Mouse (Mus musculus): ENCODE measurements around the gene Rnf187.

The Rnf187 gene

DNA sequence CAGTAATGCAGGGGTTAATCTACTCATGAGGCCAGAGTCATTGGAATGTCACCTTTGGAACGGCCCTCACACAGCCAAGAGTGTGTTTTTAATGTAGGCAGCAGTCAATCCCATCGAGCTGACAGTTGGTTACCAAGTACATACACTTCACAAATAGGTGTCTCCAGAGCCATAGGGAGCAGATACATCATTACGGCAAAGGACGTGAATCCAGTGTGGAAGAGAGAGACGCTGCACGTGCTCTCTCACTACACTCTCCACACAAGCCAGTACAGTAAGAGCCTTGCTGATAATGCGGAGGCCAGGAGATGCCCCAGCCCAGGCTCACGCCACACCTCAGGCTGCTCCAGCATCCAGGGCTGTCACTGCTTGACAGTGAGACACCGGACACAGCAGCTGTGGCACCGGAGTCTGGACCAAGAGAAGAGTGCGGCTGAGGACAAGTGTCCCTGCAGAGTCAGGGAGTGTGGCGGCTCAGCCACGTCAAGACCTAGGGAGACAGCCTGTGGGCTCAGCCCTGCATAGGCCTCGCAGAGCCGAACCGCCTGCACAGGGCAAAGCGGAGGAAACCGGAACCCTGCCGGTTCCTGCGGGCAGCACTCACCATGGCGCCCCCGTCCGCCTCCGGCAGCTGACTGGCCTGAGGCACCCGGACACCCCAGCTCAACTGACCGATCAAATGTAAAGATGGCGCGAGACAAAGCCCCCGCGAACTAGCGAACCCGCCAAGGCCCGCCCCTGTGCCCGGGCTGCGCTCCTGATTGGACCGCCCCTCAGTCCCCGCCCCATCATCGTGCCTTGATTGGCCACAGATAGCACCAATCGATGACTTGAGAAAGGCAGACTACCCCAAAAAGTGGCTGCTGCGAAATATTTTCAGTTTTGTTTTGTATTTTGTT lies 35.0 kb downstream of the Rnf187 start, which contains the start of gene Zfp39:
Gene Zfp39 (minus strand): TSS at position 715 of the 899 bp plus-strand sequence.
- DNase-seq (ENCODE audit: low read depth, low spot score) = peak; percentile 93

DNA sequence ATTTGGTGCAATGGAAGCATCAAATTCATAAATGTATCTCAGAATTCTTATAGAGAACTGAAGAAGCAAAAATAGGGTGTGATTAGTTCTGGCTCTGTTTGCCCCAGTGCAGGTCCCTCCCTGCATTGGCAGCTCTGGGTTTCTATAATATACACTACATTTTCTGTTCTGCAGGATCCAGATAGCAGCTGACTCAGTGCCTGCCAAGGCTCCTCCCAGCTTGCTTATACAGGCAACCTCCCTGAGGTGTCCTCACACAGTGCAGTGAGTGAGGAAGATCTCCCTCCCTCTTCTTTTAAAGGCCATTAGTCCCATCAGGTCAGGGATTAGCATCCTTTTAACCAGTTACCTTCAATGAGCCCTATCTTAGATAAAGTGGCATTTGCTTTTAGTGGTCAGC lies 37.6 kb downstream of the Rnf187 start:
- no peak for DNase-seq (ENCODE audit: low read depth, low spot score)

DNA sequence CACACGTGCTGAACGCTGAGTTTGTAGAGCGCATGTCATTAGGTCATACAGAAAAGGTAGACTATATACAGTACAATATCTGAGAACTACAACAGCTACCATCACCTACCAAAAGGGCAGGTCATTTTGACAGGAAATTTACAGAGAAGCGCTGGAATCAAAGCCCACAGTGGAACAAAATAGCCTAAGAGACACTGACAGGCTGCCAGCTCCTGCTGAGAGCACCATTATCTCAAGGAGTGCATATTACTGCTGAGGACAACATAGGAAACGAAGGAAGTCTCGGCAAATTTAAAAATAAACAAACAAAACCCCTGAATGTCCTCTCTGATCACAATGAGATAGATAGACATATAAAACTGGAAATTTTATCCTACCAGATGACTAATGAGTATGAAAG lies 41.2 kb downstream of the Rnf187 start:
- no peak for DNase-seq (ENCODE audit: low read depth, low spot score)

DNA sequence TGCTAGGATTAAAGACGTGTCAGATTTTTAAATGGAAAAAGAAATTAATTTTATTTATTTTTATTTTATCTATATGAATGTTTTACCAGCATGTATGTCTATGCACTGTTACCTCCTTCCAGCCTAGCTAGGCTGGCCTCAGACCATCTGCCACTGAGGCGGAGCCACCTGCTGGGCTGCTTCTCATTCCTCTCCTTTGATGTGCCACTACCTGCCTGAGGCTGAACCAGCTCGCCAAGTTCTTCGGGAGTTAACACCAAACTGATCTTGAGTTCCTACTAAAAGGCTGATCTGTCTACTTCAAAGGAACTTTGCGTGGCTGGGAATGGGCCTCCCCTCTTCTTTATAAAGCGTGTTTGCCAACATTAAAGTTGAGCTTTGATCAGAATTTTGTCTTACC lies 44.3 kb downstream of the Rnf187 start:
- DNase-seq (ENCODE audit: low read depth, low spot score) = no peak

DNA sequence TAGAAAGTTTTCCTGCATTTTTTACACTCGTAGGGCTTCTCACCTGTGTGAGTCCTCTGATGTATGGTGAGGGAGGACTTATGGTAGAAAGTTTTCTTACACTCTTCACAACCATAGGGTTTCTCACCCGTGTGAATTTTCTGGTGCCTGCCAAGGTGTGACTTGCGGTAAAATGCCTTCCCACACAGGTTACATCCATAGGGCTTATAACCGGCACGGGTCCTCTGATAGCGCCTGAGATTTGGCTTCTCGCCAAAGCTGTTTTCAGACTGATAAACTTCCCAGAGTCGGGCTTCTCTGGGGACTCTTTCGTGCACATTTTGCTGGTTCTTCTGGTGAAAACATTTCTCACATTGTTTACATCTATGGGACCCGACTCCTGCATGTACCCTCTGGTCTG lies 48.2 kb downstream of the Rnf187 start:
- no peak for DNase-seq (ENCODE audit: low read depth, low spot score)

DNA sequence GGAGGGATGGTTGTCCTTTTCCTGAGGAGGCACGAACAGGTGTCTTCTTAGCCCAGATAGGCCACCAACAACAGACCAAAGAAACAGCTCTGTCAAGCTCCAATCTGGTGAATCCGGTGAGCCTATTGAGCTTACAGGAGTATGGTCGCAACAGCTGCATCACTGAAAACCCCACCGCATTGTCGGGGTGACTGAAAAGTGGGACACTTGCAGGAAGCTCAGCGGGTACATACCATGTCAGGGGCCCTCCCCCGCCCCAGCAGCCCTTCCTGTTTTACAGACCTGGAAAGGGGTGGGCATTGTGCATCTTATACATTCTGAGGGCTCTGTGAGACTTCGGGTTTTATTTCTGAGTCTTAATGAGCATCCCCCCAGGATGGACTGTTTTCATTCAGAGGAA lies 55.0 kb downstream of the Rnf187 start:
- DNase-seq (ENCODE audit: low read depth, low spot score) = no peak

Measured in R1 (cell line).